Mouse (Mus musculus): Measurements from ENCODE around the gene Fam170b. TPM values are rescaled to one million over a fixed set of nuclear protein-coding genes. Genes with fewer than 3 reads are reported as not detected.

Fam170b gene
- total RNA-seq, 1 experiment = 0.13 TPM

DNA sequence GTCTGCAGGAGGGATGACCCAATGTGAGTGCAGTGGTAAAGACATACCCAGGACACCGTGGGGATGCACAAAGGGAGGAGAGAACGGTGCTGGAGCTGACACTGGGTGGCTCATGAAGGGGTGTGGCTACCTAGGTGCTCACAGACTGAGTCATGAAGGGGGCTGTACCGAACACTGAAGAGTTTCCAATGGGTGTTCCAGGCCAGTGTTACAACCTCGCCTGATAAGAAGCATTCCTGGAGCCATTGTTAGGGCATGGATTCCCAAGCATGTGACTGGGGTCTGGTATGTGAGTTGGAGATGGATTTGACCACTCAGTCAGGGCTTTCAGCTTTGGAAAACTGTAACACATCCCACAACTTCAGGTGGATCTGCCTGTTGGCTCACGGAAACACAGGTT, 38.2 kb downstream of the Fam170b start:
- H3K9me3 ChIP-seq (ENCODE audit: control insufficient read depth, insufficient read depth, low read depth, low read length) = no peaks in the 10 kb centered on the region
- in situ Hi-C loops (cut with MboI; ENCODE audit: low sequenced_read_pairs in 2 of 2, unreplicated experiment in 2 of 2) = no loop called here
- H3K4me3 ChIP-seq (ENCODE audit: insufficient read depth in 1 of 2, low read depth in 1 of 2, low read length in 2 of 2, poor library complexity in 1 of 2, severe bottlenecking in 1 of 2) = no peak overlapping the region
- no peaks in the 10 kb centered on the region for H3K4me1 ChIP-seq (ENCODE audit: control insufficient read depth in 2 of 2, insufficient read depth in 2 of 2, low read length in 2 of 2, poor library complexity in 1 of 2)
- H3K9ac ChIP-seq (ENCODE audit: insufficient read depth, low read depth, low read length, poor library complexity, severe bottlenecking) = no peak overlapping the region
- TF ChIP-seq CHD2 (IDR thresholded peaks at IDR 0.05; ENCODE audit: low read depth, low read length) = no peak
- no peak for TF ChIP-seq ZC3H11A (IDR thresholded peaks at IDR 0.05; ENCODE audit: borderline replicate concordance, low read depth, low read length)
- no peak for TF ChIP-seq HCFC1 (IDR thresholded peaks at IDR 0.05; ENCODE audit: borderline replicate concordance, insufficient read depth, low read length)
- no peak for TF ChIP-seq MAFK (IDR thresholded peaks at IDR 0.05; ENCODE audit: insufficient read depth, low read depth, low read length)
- peak; percentile 0 for DNase-seq (ENCODE audit: low read depth, low spot score)
- no peaks in the 10 kb centered on the region for H3K36me3 ChIP-seq (ENCODE audit: control insufficient read depth, insufficient read depth, low read length, poor library complexity, severe bottlenecking)
- no peak overlapping the region for H3K27ac ChIP-seq (ENCODE audit: insufficient read depth, low read depth, low read length, poor library complexity, severe bottlenecking)

GRCm38 (mm10) chr14:32877549-32877948, 43.8 kb downstream of the Fam170b start:
- H3K9me3 ChIP-seq (ENCODE audit: control insufficient read depth, insufficient read depth, low read depth, low read length) = no peaks in the 10 kb centered on the region
- H3K9ac ChIP-seq (ENCODE audit: insufficient read depth, low read depth, low read length, poor library complexity, severe bottlenecking) = no peak overlapping the region
- in situ Hi-C loops (cut with MboI; ENCODE audit: low sequenced_read_pairs in 2 of 2, unreplicated experiment in 2 of 2) = no loop called here
- DNase-seq (ENCODE audit: low read depth, low spot score) = no peak
- TF ChIP-seq ZC3H11A (IDR thresholded peaks at IDR 0.05; ENCODE audit: borderline replicate concordance, low read depth, low read length) (no peak), ZNF384 (IDR thresholded peaks at IDR 0.05; ENCODE audit: low read depth, low read length) (no peak), HCFC1 (IDR thresholded peaks at IDR 0.05; ENCODE audit: borderline replicate concordance, insufficient read depth, low read length) (no peak), MAFK (IDR thresholded peaks at IDR 0.05; ENCODE audit: insufficient read depth, low read depth, low read length) (no peak), CHD2 (IDR thresholded peaks at IDR 0.05; ENCODE audit: low read depth, low read length) (no peak)
- no peaks in the 10 kb centered on the region for H3K4me1 ChIP-seq (ENCODE audit: control insufficient read depth in 2 of 2, insufficient read depth in 2 of 2, low read length in 2 of 2, poor library complexity in 1 of 2)
- no peak overlapping the region for H3K4me3 ChIP-seq (ENCODE audit: insufficient read depth in 1 of 2, low read depth in 1 of 2, low read length in 2 of 2, poor library complexity in 1 of 2, severe bottlenecking in 1 of 2)
- H3K36me3 ChIP-seq (ENCODE audit: control insufficient read depth, insufficient read depth, low read length, poor library complexity, severe bottlenecking) = no peaks in the 10 kb centered on the region
- H3K27ac ChIP-seq (ENCODE audit: insufficient read depth, low read depth, low read length, poor library complexity, severe bottlenecking) = no peak overlapping the region

DNA sequence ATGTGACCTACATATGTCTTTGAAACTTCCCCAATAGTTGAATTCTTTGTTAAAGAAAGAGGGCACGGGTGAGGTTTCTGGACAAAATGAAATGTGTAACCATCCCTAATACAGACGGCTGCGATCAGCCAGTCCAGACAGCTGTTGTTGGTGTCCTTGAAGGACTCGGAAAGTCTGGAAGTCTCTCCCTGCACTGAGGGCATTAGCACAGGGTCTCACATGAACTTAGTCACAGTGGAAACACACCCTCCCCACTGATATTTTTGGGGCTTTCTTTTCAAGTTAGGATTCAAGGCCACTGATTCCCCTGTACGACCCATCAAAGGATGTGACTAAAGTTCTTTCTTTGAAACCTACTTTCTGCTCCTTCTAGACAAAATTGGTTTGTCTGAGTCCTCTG, 46.6 kb downstream of the Fam170b start:
- H3K4me3 ChIP-seq (ENCODE audit: insufficient read depth in 1 of 2, low read depth in 1 of 2, low read length in 2 of 2, poor library complexity in 1 of 2, severe bottlenecking in 1 of 2) = no peak overlapping the region
- no peak overlapping the region for H3K9ac ChIP-seq (ENCODE audit: insufficient read depth, low read depth, low read length, poor library complexity, severe bottlenecking)
- no peaks in the 10 kb centered on the region for H3K36me3 ChIP-seq (ENCODE audit: control insufficient read depth, insufficient read depth, low read length, poor library complexity, severe bottlenecking)
- TF ChIP-seq MAFK (IDR thresholded peaks at IDR 0.05; ENCODE audit: insufficient read depth, low read depth, low read length) = no peak
- no peak for TF ChIP-seq ZNF384 (IDR thresholded peaks at IDR 0.05; ENCODE audit: low read depth, low read length)
- TF ChIP-seq ZC3H11A (IDR thresholded peaks at IDR 0.05; ENCODE audit: borderline replicate concordance, low read depth, low read length) = no peak
- TF ChIP-seq HCFC1 (IDR thresholded peaks at IDR 0.05; ENCODE audit: borderline replicate concordance, insufficient read depth, low read length) = no peak
- no peak for TF ChIP-seq CHD2 (IDR thresholded peaks at IDR 0.05; ENCODE audit: low read depth, low read length)
- no peak overlapping the region for H3K27ac ChIP-seq (ENCODE audit: insufficient read depth, low read depth, low read length, poor library complexity, severe bottlenecking)
- H3K4me1 ChIP-seq (ENCODE audit: control insufficient read depth in 2 of 2, insufficient read depth in 2 of 2, low read length in 2 of 2, poor library complexity in 1 of 2) = no peaks in the 10 kb centered on the region
- no peak for DNase-seq (ENCODE audit: low read depth, low spot score)
- no peaks in the 10 kb centered on the region for H3K9me3 ChIP-seq (ENCODE audit: control insufficient read depth, insufficient read depth, low read depth, low read length)
- in situ Hi-C loops (cut with MboI; ENCODE audit: low sequenced_read_pairs in 2 of 2, unreplicated experiment in 2 of 2) = no loop called here

GRCm38 (mm10) chr14:32881693-32882092, 47.9 kb downstream of the Fam170b start:
- no peaks in the 10 kb centered on the region for H3K36me3 ChIP-seq (ENCODE audit: control insufficient read depth, insufficient read depth, low read length, poor library complexity, severe bottlenecking)
- H3K4me3 ChIP-seq (ENCODE audit: insufficient read depth in 1 of 2, low read depth in 1 of 2, low read length in 2 of 2, poor library complexity in 1 of 2, severe bottlenecking in 1 of 2) = no peak overlapping the region
- no peaks in the 10 kb centered on the region for H3K4me1 ChIP-seq (ENCODE audit: control insufficient read depth in 2 of 2, insufficient read depth in 2 of 2, low read length in 2 of 2, poor library complexity in 1 of 2)
- in situ Hi-C loops (cut with MboI; ENCODE audit: low sequenced_read_pairs in 2 of 2, unreplicated experiment in 2 of 2) = no loop called here
- no peak overlapping the region for H3K27ac ChIP-seq (ENCODE audit: insufficient read depth, low read depth, low read length, poor library complexity, severe bottlenecking)
- no peaks in the 10 kb centered on the region for H3K9me3 ChIP-seq (ENCODE audit: control insufficient read depth, insufficient read depth, low read depth, low read length)
- no peak for TF ChIP-seq ZNF384 (IDR thresholded peaks at IDR 0.05; ENCODE audit: low read depth, low read length)
- no peak overlapping the region for H3K9ac ChIP-seq (ENCODE audit: insufficient read depth, low read depth, low read length, poor library complexity, severe bottlenecking)
- DNase-seq (ENCODE audit: low read depth, low spot score) = no peak

Other genes with a start within 250 kb of the Fam170b start
- 0.09 and 0.11 TPM in 2 replicates for gene Prrxl1, start 234.6 kb upstream of the Fam170b start, total RNA-seq (2012; rRNA removed)
- 0.31 TPM in 1 of 2 replicates, not detected in the other for gene 3425401B19Rik, start 148.7 kb upstream of the Fam170b start, total RNA-seq (2012; rRNA removed)
- gene Tmem273, start 48.0 kb upstream of the Fam170b start, total RNA-seq (2012; rRNA removed) = not detected in 2 replicates
- gene Vstm4, start 22.8 kb downstream of the Fam170b start, total RNA-seq (2012; rRNA removed) = 0.16 and 0.36 TPM in 2 replicates
- not detected in 2 replicates for gene Lrrc18, start 157.4 kb downstream of the Fam170b start, total RNA-seq (2012; rRNA removed)

All from ES-E14 (cell line).